Mouse (Mus musculus) erythroblast, adult 5-6 weeks (primary cell): ENCODE data around the gene Sec16a. TPM values are rescaled to one million over a fixed set of nuclear protein-coding genes. Genes with fewer than 3 reads are reported as not detected.
A peak's percentile ranks its signal among the peaks of the same experiment; 100 is the strongest.

Experiments used
- ATAC-seq: replicated peaks from 2 replicates; pipeline ENCODE4 v1.8.0; 2016; ENCODE audit warnings: moderate number of reproducible peaks, mild to moderate bottlenecking, moderate TSS enrichment, inconsistent platforms; ENCODE audit not compliant: poor library complexity, low FRiP score, severe bottlenecking
- total RNA-seq, 2 experiments: library from RNA; stranded (forward) in 1 of 2; stranded (reverse) in 1 of 2; fragments of 150-400 nt in 1 of 2; fragments of 200-764, 138-1000 nt in 1 of 2; gene quantifications; 2 replicates each; pipeline versions ENCODE4 v1.2.3 to v1.2.4; 2015 to 2017; ENCODE audit warnings: low replicate concordance in 2 of 2

Sec16a gene
- total RNA-seq, 2 experiments from 2014 or later = 9.3 to 18.8 TPM

- no peak for ATAC-seq
Observed at GRCm38 (mm10) chr2:26444368-26444767, 648 bp downstream of the Sec16a start.

GRCm38 (mm10) chr2:26443876-26444275 is 1.1 kb downstream of the Sec16a start:
- no peak for ATAC-seq

- no peak for ATAC-seq
Observed at GRCm38 (mm10) chr2:26442843-26443242, 2.2 kb downstream of the Sec16a start.

- no peak for ATAC-seq
Observed at GRCm38 (mm10) chr2:26441688-26442087, 3.3 kb downstream of the Sec16a start.

- ATAC-seq = no peak
Observed at GRCm38 (mm10) chr2:26441261-26441660, 3.8 kb downstream of the Sec16a start.

DNA sequence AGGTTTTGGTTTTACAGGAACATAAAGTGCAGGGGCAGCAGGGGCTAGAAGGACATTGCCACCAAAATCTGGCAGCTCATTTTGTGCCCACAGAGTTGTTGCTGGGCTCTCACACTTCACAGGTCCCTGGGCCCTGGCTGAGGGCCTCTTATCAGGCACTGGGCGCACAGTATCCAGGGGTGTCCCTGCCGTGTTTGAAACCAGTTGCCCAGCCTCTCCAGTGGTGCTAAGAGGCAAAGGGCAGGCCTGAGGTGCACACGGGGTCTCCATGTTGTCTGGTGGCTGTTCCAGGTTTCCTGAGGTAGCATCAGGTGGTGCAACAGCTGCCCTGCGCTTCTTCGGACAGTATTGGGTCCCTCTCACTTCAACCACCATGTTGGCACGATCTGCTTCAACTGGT is 5.3 kb downstream of the Sec16a start:
- no peak for ATAC-seq

DNA sequence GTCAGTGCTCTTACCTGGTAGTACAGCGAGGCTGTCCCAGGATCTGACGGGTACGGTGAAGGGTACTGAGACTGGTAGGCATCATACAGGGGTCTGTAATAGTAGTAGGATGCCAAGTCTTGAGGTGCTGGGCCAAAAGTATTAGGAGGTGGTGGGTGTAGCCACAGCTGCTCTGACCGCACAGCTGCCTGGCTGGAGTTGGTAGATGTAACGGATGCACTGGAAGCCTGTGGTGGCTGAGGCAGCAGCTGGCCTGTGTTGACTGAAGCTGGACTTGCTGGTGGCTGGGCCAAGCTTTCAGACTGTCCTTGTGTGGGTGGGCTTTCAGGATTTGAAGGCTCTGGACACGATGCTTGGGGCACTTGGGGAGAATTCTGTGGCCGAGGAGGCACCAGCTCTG is 6.6 kb downstream of the Sec16a start:
- ATAC-seq = no peak

GRCm38 (mm10) chr2:26437221-26437620 is 7.8 kb downstream of the Sec16a start:
- ATAC-seq = no peak

GRCm38 (mm10) chr2:26434791-26435572 is 10.0 kb downstream of the Sec16a start:
- no peak for ATAC-seq

DNA sequence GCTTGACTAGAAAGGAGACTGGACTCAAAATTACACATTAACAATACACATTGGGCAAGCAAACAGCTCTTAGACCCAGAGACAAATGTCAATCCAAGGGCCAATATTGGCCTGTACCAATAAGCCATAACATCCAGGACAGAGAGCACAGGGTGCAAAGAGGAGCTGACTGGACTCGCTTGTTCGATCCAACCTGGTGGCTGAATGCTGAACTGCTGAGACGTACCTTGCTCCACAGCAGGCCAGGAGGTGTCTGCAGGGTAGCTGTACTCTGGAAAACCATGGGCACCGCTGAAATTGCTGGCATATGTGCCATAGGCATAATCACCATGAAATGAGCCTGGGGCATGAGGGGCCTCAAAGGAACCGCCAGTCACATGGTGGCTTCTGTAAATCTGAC is 15.2 kb downstream of the Sec16a start:
- ATAC-seq = no peak

DNA sequence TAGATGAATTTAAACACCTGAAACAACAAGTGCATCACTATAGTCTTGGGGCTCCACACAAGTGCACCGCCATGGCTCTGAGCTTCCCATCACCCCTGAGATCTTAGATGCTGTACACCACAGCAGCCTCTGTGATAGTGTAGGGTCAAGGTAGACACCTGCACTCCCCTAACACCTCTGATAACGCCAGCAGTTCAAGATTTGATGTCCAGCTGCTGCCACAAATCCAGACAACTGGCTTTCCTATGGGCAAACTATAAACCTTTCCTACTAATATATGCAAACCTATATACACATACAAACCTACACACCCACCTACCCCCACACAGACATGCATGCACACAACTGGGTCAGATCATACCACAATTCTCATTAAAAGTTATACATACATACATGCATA is 20.5 kb downstream of the Sec16a start:
- no peak for ATAC-seq

GRCm38 (mm10) chr2:26423086-26423485 is 21.9 kb downstream of the Sec16a start:
- no peak for ATAC-seq

GRCm38 (mm10) chr2:26421969-26422368 is 23.0 kb downstream of the Sec16a start:
- ATAC-seq = no peak

DNA sequence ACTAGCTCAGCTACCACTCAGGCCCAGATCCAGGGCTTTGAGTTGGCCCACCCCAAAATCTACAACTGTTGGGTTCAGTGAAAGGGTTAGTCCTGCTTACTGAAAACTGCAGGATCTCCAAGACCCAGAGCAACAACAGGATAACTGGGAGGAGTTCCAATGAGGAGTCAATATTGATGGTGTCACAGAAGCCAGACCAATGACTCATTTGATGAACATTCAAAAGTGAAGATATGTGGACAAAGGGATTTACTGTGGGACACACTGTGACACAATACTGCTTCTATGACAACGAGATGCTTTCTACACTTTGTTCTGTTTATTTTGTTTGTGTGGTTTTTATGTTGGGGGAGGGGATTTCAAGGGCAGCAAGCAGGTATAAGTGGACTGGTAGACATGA is 26.9 kb downstream of the Sec16a start:
- ATAC-seq = no peak

GRCm38 (mm10) chr2:26417066-26417465 is 27.9 kb downstream of the Sec16a start:
- no peak for ATAC-seq

- ATAC-seq = no peak
Observed at GRCm38 (mm10) chr2:26410931-26411411, 34.0 kb downstream of the Sec16a start.

GRCm38 (mm10) chr2:26410091-26410490 is 34.9 kb downstream of the Sec16a start:
- no peak for ATAC-seq

- ATAC-seq = peak; percentile 12; the same call in 1 of the 2 replicates
Observed at GRCm38 (mm10) chr2:26409362-26409761, 35.7 kb downstream of the Sec16a start.

DNA sequence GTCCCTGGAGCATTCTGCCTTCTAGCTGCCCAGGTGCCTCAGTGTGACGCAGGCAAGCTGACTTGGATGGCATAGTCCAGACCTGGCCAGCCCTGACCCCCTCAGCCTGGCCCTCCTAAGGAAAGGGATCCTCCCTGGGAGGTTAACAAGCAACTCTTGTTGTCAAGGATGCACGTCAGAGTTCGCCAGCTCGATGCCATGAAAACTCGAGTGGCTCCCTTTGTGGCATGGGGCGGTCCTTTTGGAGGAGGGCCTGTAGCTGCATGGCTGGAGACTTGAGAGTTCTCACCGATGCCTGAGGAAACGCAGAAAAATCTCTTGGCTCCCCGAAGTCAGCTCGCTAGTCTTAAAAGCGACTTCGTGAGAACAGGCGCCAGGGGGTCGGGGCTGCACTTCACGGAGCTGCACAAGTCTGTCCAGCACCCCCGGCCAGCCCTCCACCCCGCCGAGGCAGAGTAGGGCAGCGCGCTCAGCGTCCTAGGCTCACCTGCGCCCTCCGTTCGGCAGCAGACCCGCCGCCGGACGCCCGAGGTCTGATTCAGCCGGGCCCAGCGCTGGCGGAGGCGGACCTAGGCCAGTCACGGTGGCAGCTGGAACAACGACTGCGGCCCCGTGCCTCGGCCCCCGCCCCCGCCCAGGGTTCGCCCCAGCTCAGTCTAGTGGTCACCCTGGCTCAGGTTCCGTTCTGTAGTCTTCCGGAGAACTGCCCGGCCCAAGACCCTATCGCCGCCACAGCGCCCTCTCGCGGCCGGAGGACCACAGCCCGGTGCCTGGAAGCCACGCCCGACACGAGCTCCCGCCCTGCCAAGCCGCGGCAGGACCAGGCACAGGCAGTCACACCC is 36.3 kb downstream of the Sec16a start, which contains the start of gene Inpp5e:
Inpp5e (minus strand) TSS at position 689 of the 842 bp plus-strand sequence.
- ATAC-seq = peak; percentile 92

- ATAC-seq = no peak
Observed at GRCm38 (mm10) chr2:26403306-26403705, 41.7 kb downstream of the Sec16a start.

GRCm38 (mm10) chr2:26402265-26402664 is 42.8 kb downstream of the Sec16a start:
- no peak for ATAC-seq
